Mouse (Mus musculus) pancreas, adult 10 weeks (tissue): ENCODE results near the gene Pter. TPM values are rescaled to one million over a fixed set of nuclear protein-coding genes. Genes with fewer than 3 reads are reported as not detected.

ENCODE experiments used
- polyA plus RNA-seq: library from polyadenylated mRNA; stranded (reverse); fragments of 350-450 nt; fragmentation: Illumina TruSeq; extraction: RNeasy Lipid Tissue Mini Kit (QIAGEN cat#74804); gene quantifications from one replicate; pipeline ENCODE4 v1.2.3, GENCODE M21; 2015; ENCODE audit warnings: low read depth, low replicate concordance; ENCODE audit not compliant: insufficient read depth

Pter gene
- polyA plus RNA-seq, result 1.1 TPM

DNA sequence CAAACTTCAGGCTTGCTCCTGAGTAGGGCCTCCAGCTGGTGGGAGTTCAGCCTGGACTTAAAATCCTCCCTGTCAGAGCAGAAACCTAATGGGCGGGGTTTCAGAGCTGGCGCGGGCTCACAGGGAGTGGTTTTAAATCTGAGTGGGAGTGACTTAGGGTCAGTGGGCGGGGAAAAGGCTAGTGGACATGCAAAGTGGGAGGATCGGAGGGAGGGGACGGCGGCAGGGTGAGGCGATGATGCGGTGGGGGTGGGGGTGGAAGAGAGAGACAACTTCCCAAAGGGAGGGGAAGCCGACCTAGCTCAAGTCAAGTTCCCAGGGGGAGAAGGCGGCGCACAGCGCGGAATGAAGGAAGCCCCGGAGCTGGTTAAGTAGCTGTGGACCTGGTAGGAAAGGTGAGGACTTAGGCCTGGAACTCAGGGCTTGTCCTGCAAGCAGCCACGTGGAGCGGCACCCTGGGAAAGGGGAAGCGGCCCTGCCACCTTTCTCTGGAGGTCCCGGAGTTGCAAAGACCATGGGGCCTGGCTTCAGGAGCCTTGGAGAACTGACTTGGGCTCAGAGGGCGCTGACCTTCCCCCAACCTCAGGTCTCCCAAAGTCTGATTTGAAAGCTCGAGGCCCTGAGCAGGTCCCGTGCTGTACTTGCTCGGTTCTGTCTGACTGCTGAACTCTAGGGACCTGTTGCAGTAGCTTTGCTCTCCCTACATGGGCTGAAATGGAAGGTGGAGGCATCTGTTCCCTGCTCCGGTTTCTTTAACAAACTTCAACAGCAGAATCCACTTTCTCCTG, at the start of gene Pter:
TSS of gene Pter (plus strand) at position 238 of the 788 bp plus-strand sequence.

DNA sequence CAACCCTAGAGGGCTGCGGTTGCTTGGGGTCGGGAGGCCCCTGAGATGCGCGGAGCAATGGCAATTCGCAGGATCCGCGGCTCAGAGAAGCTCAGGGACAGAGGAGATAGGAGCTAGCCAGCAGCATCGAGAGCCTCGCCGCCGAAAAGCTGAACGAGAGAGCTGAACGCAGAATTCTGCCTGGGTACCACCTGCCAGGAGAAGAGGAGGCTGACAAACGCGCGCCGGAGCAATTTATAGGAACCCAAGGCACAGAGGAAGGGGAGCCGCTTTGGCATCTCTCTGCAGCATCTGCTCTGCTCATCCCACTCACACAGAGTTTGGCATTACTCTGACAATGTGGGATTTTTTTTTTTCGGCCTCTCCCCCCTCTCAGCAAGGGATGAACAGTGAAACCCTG, 87.6 kb downstream of the Pter start, which contains the start of gene C1ql3:
TSS of gene C1ql3 (minus strand) at position 335 of the 400 bp plus-strand sequence.

Other genes with a start within 250 kb of the Pter start
- not detected for gene C1ql3, start 87.8 kb downstream of the Pter start, polyA plus RNA-seq